Mouse (Mus musculus): ENCODE data around the gene Kifc3. TPM values are rescaled to one million over a fixed set of nuclear protein-coding genes. Genes with fewer than 3 reads are reported as not detected.
"Not testable (repeated sequence)": the region's sequence is repeated elsewhere in the genome, so short reads cannot be mapped to it uniquely, and the experiment has no call there.

Kifc3 gene
- polyA plus RNA-seq, 1 experiment: 64.7 TPM

DNA sequence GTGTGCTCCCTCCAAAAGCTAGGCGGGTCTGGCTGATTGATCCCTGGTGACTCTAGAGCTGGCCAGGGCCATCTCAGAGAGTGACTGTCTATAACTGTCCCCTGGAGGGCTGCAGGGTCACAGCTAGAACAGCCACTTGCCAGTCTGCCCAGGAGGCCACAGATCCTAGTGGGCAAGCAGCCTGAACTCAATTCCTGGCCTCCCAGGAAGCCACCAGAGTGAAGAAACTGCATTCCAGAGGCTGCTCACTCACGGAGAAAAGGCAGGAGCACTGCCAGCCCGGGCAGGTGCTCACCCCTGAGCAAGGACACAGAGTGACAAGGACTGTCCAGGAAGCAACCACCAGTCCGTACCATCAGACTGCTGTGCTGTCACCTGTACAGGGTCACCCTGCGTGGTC, 34.9 kb downstream of the Kifc3 start:
- H3K36me3 ChIP-seq (ENCODE audit: control insufficient read depth, insufficient read depth, low read length): no peaks in the 10 kb centered on the region
- no peak overlapping the region for H3K4me3 ChIP-seq (ENCODE audit: low read depth, low read length)
- no peak overlapping the region for H3K27ac ChIP-seq (ENCODE audit: insufficient read depth, low read depth, low read length)
- no peaks in the 10 kb centered on the region for H3K27me3 ChIP-seq (ENCODE audit: control insufficient read depth, insufficient read depth, low read length)
- TF ChIP-seq CTCF (IDR thresholded peaks at IDR 0.05; ENCODE audit: extremely low read depth, insufficient read length, insufficient replicate concordance, low read depth, low read length) (no peak), POLR2A (IDR thresholded peaks at IDR 0.05; ENCODE audit: low read depth, low read length) (no peak)
- WGBS: 70% methylated on average over 5 of the region's 5 CpGs
- no peaks in the 10 kb centered on the region for H3K4me1 ChIP-seq (ENCODE audit: control insufficient read depth, insufficient read depth, insufficient read length, low read length)

GRCm38 (mm10) chr8:95166400-95166799, 36.2 kb downstream of the Kifc3 start:
- Histone ChIP-seq H3K27ac (ENCODE audit: insufficient read depth, low read depth, low read length) (no peak overlapping the region), H3K27me3 (ENCODE audit: control insufficient read depth, insufficient read depth, low read length) (no peaks in the 10 kb centered on the region), H3K4me3 (ENCODE audit: low read depth, low read length) (no peak overlapping the region), H3K4me1 (ENCODE audit: control insufficient read depth, insufficient read depth, insufficient read length, low read length) (no peaks in the 10 kb centered on the region), H3K36me3 (ENCODE audit: control insufficient read depth, insufficient read depth, low read length) (no peaks in the 10 kb centered on the region)
- no peak for TF ChIP-seq CTCF (IDR thresholded peaks at IDR 0.05; ENCODE audit: extremely low read depth, insufficient read length, insufficient replicate concordance, low read depth, low read length)
- no peak for TF ChIP-seq POLR2A (IDR thresholded peaks at IDR 0.05; ENCODE audit: low read depth, low read length)
- 83% methylated on average over 7 of the region's 7 CpGs for WGBS

GRCm38 (mm10) chr8:95165923-95166322, 36.7 kb downstream of the Kifc3 start:
- 55% methylated on average over 11 of the region's 11 CpGs for WGBS
- Histone ChIP-seq H3K4me1 (ENCODE audit: control insufficient read depth, insufficient read depth, insufficient read length, low read length) (no peaks in the 10 kb centered on the region), H3K36me3 (ENCODE audit: control insufficient read depth, insufficient read depth, low read length) (no peaks in the 10 kb centered on the region), H3K4me3 (ENCODE audit: low read depth, low read length) (no peak overlapping the region), H3K27ac (ENCODE audit: insufficient read depth, low read depth, low read length) (no peak overlapping the region), H3K27me3 (ENCODE audit: control insufficient read depth, insufficient read depth, low read length) (no peaks in the 10 kb centered on the region)
- TF ChIP-seq CTCF (IDR thresholded peaks at IDR 0.05; ENCODE audit: extremely low read depth, insufficient read length, insufficient replicate concordance, low read depth, low read length) (no peak), POLR2A (IDR thresholded peaks at IDR 0.05; ENCODE audit: low read depth, low read length) (no peak)

GRCm38 (mm10) chr8:95164469-95164868, 38.1 kb downstream of the Kifc3 start:
- Histone ChIP-seq H3K4me3 (ENCODE audit: low read depth, low read length) (no peak overlapping the region), H3K4me1 (ENCODE audit: control insufficient read depth, insufficient read depth, insufficient read length, low read length) (no peaks in the 10 kb centered on the region), H3K36me3 (ENCODE audit: control insufficient read depth, insufficient read depth, low read length) (no peaks in the 10 kb centered on the region), H3K27me3 (ENCODE audit: control insufficient read depth, insufficient read depth, low read length) (no peaks in the 10 kb centered on the region), H3K27ac (ENCODE audit: insufficient read depth, low read depth, low read length) (no peak overlapping the region)
- TF ChIP-seq CTCF (IDR thresholded peaks at IDR 0.05; ENCODE audit: extremely low read depth, insufficient read length, insufficient replicate concordance, low read depth, low read length) (no peak), POLR2A (IDR thresholded peaks at IDR 0.05; ENCODE audit: low read depth, low read length) (no peak)
- 74% methylated on average over 7 of the region's 7 CpGs for WGBS

DNA sequence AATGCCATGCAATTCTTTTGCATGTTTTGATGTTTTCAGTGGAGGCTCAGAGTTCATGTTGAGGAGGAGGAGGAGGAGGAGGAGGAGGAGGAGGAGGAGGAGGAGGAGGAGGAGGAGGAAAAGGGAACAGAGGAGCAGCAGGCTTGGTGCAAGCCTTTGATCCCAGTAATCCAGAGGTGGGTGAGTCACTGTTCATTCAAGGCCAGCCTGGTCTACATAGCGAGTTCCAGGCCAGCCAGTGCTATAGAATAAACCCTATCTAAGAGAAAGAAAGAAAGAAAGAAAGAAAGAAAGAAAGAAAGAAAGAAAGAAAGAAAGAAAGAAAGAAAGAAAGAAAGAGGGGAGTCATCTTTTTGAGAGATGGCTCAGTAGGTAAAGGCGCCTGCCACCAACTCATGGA, 38.6 kb downstream of the Kifc3 start:
- H3K4me1 ChIP-seq (ENCODE audit: control insufficient read depth, insufficient read depth, insufficient read length, low read length); H3K27ac ChIP-seq (ENCODE audit: insufficient read depth, low read depth, low read length); H3K27me3 ChIP-seq (ENCODE audit: control insufficient read depth, insufficient read depth, low read length); H3K36me3 ChIP-seq (ENCODE audit: control insufficient read depth, insufficient read depth, low read length); H3K4me3 ChIP-seq (ENCODE audit: low read depth, low read length): not testable (repeated sequence)
- WGBS: 60% methylated on average over 2 of the region's 2 CpGs

DNA sequence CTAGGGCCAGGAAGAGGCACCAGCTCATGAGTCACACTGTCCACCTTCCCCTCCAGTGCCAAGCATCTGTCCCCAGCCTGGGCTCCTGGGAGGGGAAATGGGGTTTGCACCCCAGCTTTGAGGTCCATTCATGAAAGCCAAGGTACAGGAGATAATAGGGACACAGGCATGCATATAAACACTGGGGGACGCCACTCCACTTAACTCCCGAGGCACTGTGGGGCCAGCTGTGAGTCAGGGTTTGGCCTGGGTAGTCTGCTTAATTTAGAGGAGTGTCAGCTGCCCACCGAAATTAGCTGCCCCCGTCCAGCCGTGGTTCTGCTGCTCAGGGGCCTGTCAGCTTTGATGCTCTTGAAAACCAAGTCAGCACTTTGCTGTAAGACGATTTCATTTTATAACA, 39.8 kb downstream of the Kifc3 start:
- TF ChIP-seq POLR2A (IDR thresholded peaks at IDR 0.05; ENCODE audit: low read depth, low read length) (no peak), CTCF (IDR thresholded peaks at IDR 0.05; ENCODE audit: extremely low read depth, insufficient read length, insufficient replicate concordance, low read depth, low read length) (no peak)
- WGBS: 68% methylated on average over 6 of the region's 6 CpGs
- Histone ChIP-seq H3K27ac (ENCODE audit: insufficient read depth, low read depth, low read length) (no peak overlapping the region), H3K36me3 (ENCODE audit: control insufficient read depth, insufficient read depth, low read length) (no peaks in the 10 kb centered on the region), H3K4me1 (ENCODE audit: control insufficient read depth, insufficient read depth, insufficient read length, low read length) (peaks cover 10% of the 10 kb centered on the region; the same call in 1 of the 2 replicates), H3K27me3 (ENCODE audit: control insufficient read depth, insufficient read depth, low read length) (no peaks in the 10 kb centered on the region), H3K4me3 (ENCODE audit: low read depth, low read length) (no peak overlapping the region)

- 78% methylated on average over 3 of the region's 3 CpGs for WGBS
- Histone ChIP-seq H3K36me3 (ENCODE audit: control insufficient read depth, insufficient read depth, low read length) (no peaks in the 10 kb centered on the region), H3K27ac (ENCODE audit: insufficient read depth, low read depth, low read length) (0 out of 2 replicates have a peak overlapping the region, but pooled peaks have one; percentile 31), H3K4me1 (ENCODE audit: control insufficient read depth, insufficient read depth, insufficient read length, low read length) (peaks cover 15% of the 10 kb centered on the region; the same call in 1 of the 2 replicates), H3K27me3 (ENCODE audit: control insufficient read depth, insufficient read depth, low read length) (no peaks in the 10 kb centered on the region), H3K4me3 (ENCODE audit: low read depth, low read length) (no peak overlapping the region)
- TF ChIP-seq POLR2A (IDR thresholded peaks at IDR 0.05; ENCODE audit: low read depth, low read length) (no peak), CTCF (IDR thresholded peaks at IDR 0.05; ENCODE audit: extremely low read depth, insufficient read length, insufficient replicate concordance, low read depth, low read length) (no peak)
These were observed 43.3 kb downstream of the Kifc3 start for GRCm38 (mm10) chr8:95159344-95159743.

- 38% methylated on average over 8 of the region's 8 CpGs for WGBS
- no peak overlapping the region for H3K4me3 ChIP-seq (ENCODE audit: low read depth, low read length)
These were observed 44.0 kb downstream of the Kifc3 start for GRCm38 (mm10) chr8:95158654-95159053.

More at GRCm38 (mm10) chr8:95158654-95159053, 44.0 kb downstream of the Kifc3 start:
- Histone ChIP-seq H3K4me1 (ENCODE audit: control insufficient read depth, insufficient read depth, insufficient read length, low read length) (peaks cover 15% of the 10 kb centered on the region; the same call in 1 of the 2 replicates), H3K36me3 (ENCODE audit: control insufficient read depth, insufficient read depth, low read length) (no peaks in the 10 kb centered on the region), H3K27me3 (ENCODE audit: control insufficient read depth, insufficient read depth, low read length) (no peaks in the 10 kb centered on the region), H3K27ac (ENCODE audit: insufficient read depth, low read depth, low read length) (0 out of 2 replicates have a peak overlapping the region, but pooled peaks have one; percentile 31)
- no peak for TF ChIP-seq CTCF (IDR thresholded peaks at IDR 0.05; ENCODE audit: extremely low read depth, insufficient read length, insufficient replicate concordance, low read depth, low read length)
- no peak for TF ChIP-seq POLR2A (IDR thresholded peaks at IDR 0.05; ENCODE audit: low read depth, low read length)

Measured in small intestine, adult 2 months (tissue).